Mouse (Mus musculus): Measurements from ENCODE around the gene Mapk9.

DNA sequence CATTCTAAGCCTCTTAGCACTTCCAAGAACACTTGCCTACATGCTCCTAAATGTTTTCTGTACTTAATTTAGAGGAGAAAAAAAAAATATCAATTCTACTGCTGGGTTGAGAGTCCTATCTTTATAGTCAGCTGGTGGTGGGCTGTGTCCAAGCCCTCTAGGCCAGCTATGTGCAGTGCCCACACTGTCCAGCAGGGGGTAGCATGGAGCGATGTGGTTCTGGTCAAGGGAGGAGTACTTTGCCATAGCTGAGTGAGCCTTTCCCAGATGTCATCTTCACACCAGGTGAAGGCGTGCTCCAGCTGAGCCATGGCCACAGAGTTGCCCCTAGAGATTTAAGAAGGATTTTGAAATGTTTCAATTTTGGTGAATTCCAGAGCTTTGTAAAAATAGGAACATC is 21.7 kb upstream of the Mapk9 start:
- no peak for TF ChIP-seq GATA1 (IDR thresholded peaks at IDR 0.05; ENCODE audit: borderline replicate concordance, low read length)
- no peak for TF ChIP-seq FLI1 (IDR thresholded peaks at IDR 0.05; ENCODE audit: low read length)
